Mouse (Mus musculus): ENCODE data around the gene Bcl2l10.
"Not testable (repeated sequence)": the region's sequence is repeated elsewhere in the genome, so short reads cannot be mapped to it uniquely, and the experiment has no call there.

Gene Bcl2l10

GRCm38 (mm10) chr9:75342433-75342832, 5.1 kb upstream of the Bcl2l10 start:
- DNase-seq (ENCODE audit: low read depth), result no peak

- no peak for DNase-seq (ENCODE audit: low read depth)
Measured at GRCm38 (mm10) chr9:75348066-75348465, 508 bp downstream of the Bcl2l10 start.

- no peak for DNase-seq (ENCODE audit: low read depth)
Measured at GRCm38 (mm10) chr9:75348641-75349040, 1.1 kb downstream of the Bcl2l10 start.

GRCm38 (mm10) chr9:75353094-75353493, 5.5 kb downstream of the Bcl2l10 start:
- DNase-seq (ENCODE audit: low read depth), result no peak

GRCm38 (mm10) chr9:75355783-75356182, 8.2 kb downstream of the Bcl2l10 start:
- DNase-seq (ENCODE audit: low read depth), result peak; percentile 41

GRCm38 (mm10) chr9:75357087-75357654, 9.6 kb downstream of the Bcl2l10 start:
- no peak for DNase-seq (ENCODE audit: low read depth)

- DNase-seq (ENCODE audit: low read depth), result peak; percentile 64
Measured at GRCm38 (mm10) chr9:75361699-75362098, 14.1 kb downstream of the Bcl2l10 start.

- DNase-seq (ENCODE audit: low read depth), result no peak
Measured at GRCm38 (mm10) chr9:75362201-75362600, 14.6 kb downstream of the Bcl2l10 start.

GRCm38 (mm10) chr9:75363001-75363400, 15.4 kb downstream of the Bcl2l10 start:
- DNase-seq (ENCODE audit: low read depth), result no peak

- not testable (repeated sequence) for DNase-seq (ENCODE audit: low read depth)
Measured at GRCm38 (mm10) chr9:75363702-75364101, 16.1 kb downstream of the Bcl2l10 start.

GRCm38 (mm10) chr9:75365195-75365594, 17.6 kb downstream of the Bcl2l10 start:
- DNase-seq (ENCODE audit: low read depth), result no peak

- DNase-seq (ENCODE audit: low read depth), result no peak
Measured at GRCm38 (mm10) chr9:75366191-75366590, 18.6 kb downstream of the Bcl2l10 start.

GRCm38 (mm10) chr9:75368779-75369178, 21.2 kb downstream of the Bcl2l10 start:
- no peak for DNase-seq (ENCODE audit: low read depth)

- no peak for DNase-seq (ENCODE audit: low read depth)
Measured at GRCm38 (mm10) chr9:75375606-75376005, 28.0 kb downstream of the Bcl2l10 start.

GRCm38 (mm10) chr9:75376428-75376827, 28.9 kb downstream of the Bcl2l10 start:
- DNase-seq (ENCODE audit: low read depth), result no peak

GRCm38 (mm10) chr9:75378774-75379173, 31.2 kb downstream of the Bcl2l10 start:
- DNase-seq (ENCODE audit: low read depth), result no peak

- DNase-seq (ENCODE audit: low read depth), result no peak
Measured at GRCm38 (mm10) chr9:75382825-75383224, 35.3 kb downstream of the Bcl2l10 start.

- no peak for DNase-seq (ENCODE audit: low read depth)
Measured at GRCm38 (mm10) chr9:75383785-75384184, 36.2 kb downstream of the Bcl2l10 start.

- no peak for DNase-seq (ENCODE audit: low read depth)
Measured at GRCm38 (mm10) chr9:75384337-75384962, 36.9 kb downstream of the Bcl2l10 start.

GRCm38 (mm10) chr9:75385218-75385974, 37.8 kb downstream of the Bcl2l10 start:
- no peak for DNase-seq (ENCODE audit: low read depth)

GRCm38 (mm10) chr9:75393251-75393650, 45.7 kb downstream of the Bcl2l10 start:
- DNase-seq (ENCODE audit: low read depth), result no peak

- no peak for DNase-seq (ENCODE audit: low read depth)
Measured at GRCm38 (mm10) chr9:75395971-75396370, 48.4 kb downstream of the Bcl2l10 start.

GRCm38 (mm10) chr9:75399069-75399468, 51.5 kb downstream of the Bcl2l10 start:
- no peak for DNase-seq (ENCODE audit: low read depth)

Data from c-Kit-positive CD71-positive TER-119-negative erythroid progenitor cells, embryonic 14.5 days (primary cell).